Comparison of ENCODE assay signal across 8 mouse cellular contexts in genomic region chr8:105799091-105799812, GRCm38 (mm10). TPM values are rescaled to one million over a fixed set of nuclear protein-coding genes. Genes with fewer than 3 reads are reported as not detected.
DNase-seq lines count a peak whose midpoint lies in the region; ATAC-seq and TF ChIP-seq lines count a peak whose summit lies in the region.

No protein-coding gene starts in this region.

- no peak overlapping the region for H3K4me3 ChIP-seq in forebrain, embryonic 14.5 days (ENCODE audit: low read depth, low read length)
- no peak overlapping the region for H3K4me3 ChIP-seq in forebrain, embryonic 11.5 days (ENCODE audit: low read depth, low read length)
- no peak overlapping the region for H3K4me3 ChIP-seq in embryonic facial prominence, embryonic 14.5 days (ENCODE audit: low read depth, low read length)
- H3K4me3 ChIP-seq in heart, postnatal 0 days (ENCODE audit: low read depth, low read length) = no peak overlapping the region
- peak overlapping the region; percentile 23 for H3K4me3 ChIP-seq in megakaryocyte, embryonic 14.5 days (replicated peaks)

- H3K27ac ChIP-seq in forebrain, embryonic 14.5 days (ENCODE audit: low read depth, low read length) = no peak overlapping the region
- no peak overlapping the region for H3K27ac ChIP-seq in forebrain, embryonic 11.5 days (ENCODE audit: low read depth, low read length)
- peak overlapping the region; percentile 59 for H3K27ac ChIP-seq in embryonic facial prominence, embryonic 14.5 days (replicated peaks; ENCODE audit: low read depth, low read length)
- peak overlapping the region; percentile 67 for H3K27ac ChIP-seq in heart, postnatal 0 days (ENCODE audit: low read depth)

- no peak for TF ChIP-seq EP300 in heart, postnatal 0 days (IDR thresholded peaks at IDR 0.05; ENCODE audit: low read depth)

- no peak overlapping the region for H3K4me2 ChIP-seq in forebrain, embryonic 14.5 days (ENCODE audit: low read length)
- H3K4me2 ChIP-seq in forebrain, embryonic 11.5 days (ENCODE audit: low read depth, low read length, severe bottlenecking) = no peak overlapping the region
- H3K4me2 ChIP-seq in embryonic facial prominence, embryonic 14.5 days (ENCODE audit: low read depth, low read length) = no peak overlapping the region
- H3K4me2 ChIP-seq in heart, postnatal 0 days (ENCODE audit: low read depth, low read length) = peak overlapping the region; percentile 7; the same call in 1 of the 2 replicates

- H3K27me3 ChIP-seq in forebrain, embryonic 14.5 days (replicated peaks; ENCODE audit: control insufficient read depth, insufficient read depth, low read length) = no peaks in the 10 kb centered on the region
- H3K27me3 ChIP-seq in forebrain, embryonic 11.5 days (ENCODE audit: control insufficient read depth, insufficient read depth, low read length) = no peaks in the 10 kb centered on the region
- H3K27me3 ChIP-seq in embryonic facial prominence, embryonic 14.5 days (replicated peaks; ENCODE audit: control insufficient read depth, insufficient read depth, low read length) = no peaks in the 10 kb centered on the region
- H3K27me3 ChIP-seq in heart, postnatal 0 days (ENCODE audit: control insufficient read depth, insufficient read depth, low read length) = no peaks in the 10 kb centered on the region
- H3K27me3 ChIP-seq in megakaryocyte, embryonic 14.5 days (replicated peaks) = no peaks in the 10 kb centered on the region

- H3K9me3 ChIP-seq in forebrain, embryonic 14.5 days (replicated peaks; ENCODE audit: control insufficient read depth, low read length) = no peaks in the 10 kb centered on the region
- H3K9me3 ChIP-seq in forebrain, embryonic 11.5 days (ENCODE audit: control insufficient read depth, low read length) = no peaks in the 10 kb centered on the region
- H3K9me3 ChIP-seq in embryonic facial prominence, embryonic 14.5 days (ENCODE audit: control insufficient read depth, low read length) = no peaks in the 10 kb centered on the region
- no peaks in the 10 kb centered on the region for H3K9me3 ChIP-seq in heart, postnatal 0 days (replicated peaks; ENCODE audit: control insufficient read depth, low read length)
- H3K9me3 ChIP-seq in megakaryocyte, embryonic 14.5 days = no peaks in the 10 kb centered on the region

- peaks cover 10% of the 10 kb centered on the region for H3K36me3 ChIP-seq in forebrain, embryonic 14.5 days (ENCODE audit: control insufficient read depth, insufficient read depth, low read length)
- H3K36me3 ChIP-seq in forebrain, embryonic 11.5 days (ENCODE audit: control insufficient read depth, insufficient read depth, low read length) = no peaks in the 10 kb centered on the region
- 0 out of 2 replicates have a peak, but pooled peaks cover 4% of the 10 kb centered on the region for H3K36me3 ChIP-seq in embryonic facial prominence, embryonic 14.5 days (ENCODE audit: control insufficient read depth, insufficient read depth, low read length)
- H3K36me3 ChIP-seq in heart, postnatal 0 days (replicated peaks; ENCODE audit: control insufficient read depth, insufficient read depth, low read length) = no peaks in the 10 kb centered on the region
- peaks cover 64% of the 10 kb centered on the region for H3K36me3 ChIP-seq in megakaryocyte, embryonic 14.5 days (replicated peaks; ENCODE audit: low read length)

- peak; percentile 78 for DNase-seq in forebrain, embryonic 14.5 days (ENCODE audit: low spot score)
- DNase-seq in forebrain, embryonic 11.5 days (ENCODE audit: low spot score) = no peak
- DNase-seq in adrenal gland, adult 18-20 months (ENCODE audit: low spot score in 2 of 2) = peak; percentile 64 to 69
- DNase-seq in embryonic facial prominence, embryonic 14.5 days (ENCODE audit: low spot score) = peak; percentile 93
- peak; percentile 77 for DNase-seq in heart, postnatal 0 days (ENCODE audit: low spot score)
- DNase-seq in layer of hippocampus, postnatal 14 days (ENCODE audit: low spot score in 2 of 2) = peak; percentile 33 to 61
- peak; percentile 63 to 83 for DNase-seq in urinary bladder, postnatal 36 days (ENCODE audit: low spot score in 2 of 2)

- TF ChIP-seq CTCF in heart, postnatal 0 days (IDR thresholded peaks at IDR 0.05; ENCODE audit: low read depth) = no peak

- H3K9ac ChIP-seq in forebrain, embryonic 14.5 days (ENCODE audit: low read length) = no peak overlapping the region
- no peak overlapping the region for H3K9ac ChIP-seq in forebrain, embryonic 11.5 days (ENCODE audit: low read length)
- no peak overlapping the region for H3K9ac ChIP-seq in embryonic facial prominence, embryonic 14.5 days (ENCODE audit: low read depth, low read length)
- no peak overlapping the region for H3K9ac ChIP-seq in heart, postnatal 0 days (replicated peaks; ENCODE audit: low read depth, low read length)

- 45% methylated on average over 8 of the region's 8 CpGs for WGBS in forebrain, embryonic 14.5 days
- WGBS in forebrain, embryonic 11.5 days = 79% methylated on average over 8 of the region's 8 CpGs
- WGBS in embryonic facial prominence, embryonic 14.5 days = 36% methylated on average over 8 of the region's 8 CpGs
- WGBS in heart, postnatal 0 days = 20% methylated on average over 8 of the region's 8 CpGs

- peak; percentile 58; the same call in 1 of the 2 replicates for ATAC-seq in forebrain, embryonic 14.5 days
- ATAC-seq in forebrain, embryonic 11.5 days (replicated peaks; ENCODE audit: low FRiP score) = no peak
- ATAC-seq in embryonic facial prominence, embryonic 14.5 days (ENCODE audit: low read depth) = peak; percentile 83
- peak; percentile 79 for ATAC-seq in heart, postnatal 0 days (ENCODE audit: insufficient read depth, low read depth)

- peaks cover 6% of the 10 kb centered on the region for H3K4me1 ChIP-seq in forebrain, embryonic 14.5 days (ENCODE audit: control insufficient read depth, insufficient read depth, low read length)
- no peaks in the 10 kb centered on the region for H3K4me1 ChIP-seq in forebrain, embryonic 11.5 days (replicated peaks; ENCODE audit: control insufficient read depth, insufficient read depth, low read length)
- H3K4me1 ChIP-seq in embryonic facial prominence, embryonic 14.5 days (ENCODE audit: control insufficient read depth, insufficient read depth, low read length) = peaks cover 8% of the 10 kb centered on the region; the same call in 1 of the 2 replicates
- peaks cover 17% of the 10 kb centered on the region; the same call in 1 of the 2 replicates for H3K4me1 ChIP-seq in heart, postnatal 0 days (ENCODE audit: control insufficient read depth, insufficient read depth)
- H3K4me1 ChIP-seq in megakaryocyte, embryonic 14.5 days = peaks cover 75% of the 10 kb centered on the region

RNA-seq across cellular contexts. Expression of gene Ranbp10, which starts 27.9 kb away (rescaled TPM):
- 8.1 and 10.4 TPM in 2 replicates for polyA plus RNA-seq in forebrain, embryonic 14.5 days (2014; fragmentation: Nextera tagmentation; extraction: Ambion mirVana)
- polyA plus RNA-seq in forebrain, embryonic 11.5 days (2014; fragmentation: Nextera tagmentation; extraction: Ambion mirVana) = 15.8 and 16.1 TPM in 2 replicates
- total RNA-seq in adrenal gland, adult 18-20 months (2021) = 10 to 100 TPM; 20.1 to 24.7 TPM
- 10.8 and 11.2 TPM in 2 replicates for polyA plus RNA-seq in embryonic facial prominence, embryonic 14.5 days (2014; fragmentation: Nextera tagmentation; extraction: Ambion mirVana)
- total RNA-seq in heart, postnatal 0 days (2014; rRNA removed; ENCODE audit: low replicate concordance) = 8.7 and 10.5 TPM in 2 replicates
- 6.1 and 6.7 TPM in 2 replicates for polyA plus RNA-seq in heart, postnatal 0 days (2015; fragmentation: Nextera tagmentation; extraction: Ambion mirVana)
- 10 to 100 TPM; 25.5 to 26.0 TPM for total RNA-seq in layer of hippocampus, postnatal 14 days (2021)
- 10.3 and 11.1 TPM in 2 replicates for polyA plus RNA-seq in megakaryocyte, embryonic 14.5 days (2012; ENCODE audit: insufficient read depth, low replicate concordance)

RNA-seq across cellular contexts. Expression of gene Tsnaxip1, which starts 28.3 kb away (rescaled TPM):
- 0.83 TPM in 2 replicates for polyA plus RNA-seq in forebrain, embryonic 14.5 days (2014; fragmentation: Nextera tagmentation; extraction: Ambion mirVana)
- polyA plus RNA-seq in forebrain, embryonic 11.5 days (2014; fragmentation: Nextera tagmentation; extraction: Ambion mirVana) = 0.21 and 0.23 TPM in 2 replicates
- total RNA-seq in adrenal gland, adult 18-20 months (2021) = not detected
- polyA plus RNA-seq in embryonic facial prominence, embryonic 14.5 days (2014; fragmentation: Nextera tagmentation; extraction: Ambion mirVana) = 0.52 and 3.4 TPM in 2 replicates
- not detected in 2 replicates for total RNA-seq in heart, postnatal 0 days (2014; rRNA removed; ENCODE audit: low replicate concordance)
- polyA plus RNA-seq in heart, postnatal 0 days (2015; fragmentation: Nextera tagmentation; extraction: Ambion mirVana) = 0.30 TPM in 1 of 2 replicates, not detected in the other
- under 1 TPM; 0.24 to 0.85 TPM for total RNA-seq in layer of hippocampus, postnatal 14 days (2021)
- not detected in 2 replicates for polyA plus RNA-seq in megakaryocyte, embryonic 14.5 days (2012; ENCODE audit: insufficient read depth, low replicate concordance)

RNA-seq across cellular contexts. Expression of gene Gfod2, which starts 40.8 kb away (rescaled TPM):
- 62.9 and 70.6 TPM in 2 replicates for polyA plus RNA-seq in forebrain, embryonic 14.5 days (2014; fragmentation: Nextera tagmentation; extraction: Ambion mirVana)
- polyA plus RNA-seq in forebrain, embryonic 11.5 days (2014; fragmentation: Nextera tagmentation; extraction: Ambion mirVana) = 38.0 and 49.3 TPM in 2 replicates
- 10 to 100 TPM in 1 of 2 experiments, 1 to 10 TPM in 1; 7.4 to 10.1 TPM for total RNA-seq in adrenal gland, adult 18-20 months (2021)
- 14.7 and 15.1 TPM in 2 replicates for polyA plus RNA-seq in embryonic facial prominence, embryonic 14.5 days (2014; fragmentation: Nextera tagmentation; extraction: Ambion mirVana)
- 2.4 and 5.8 TPM in 2 replicates for total RNA-seq in heart, postnatal 0 days (2014; rRNA removed; ENCODE audit: low replicate concordance)
- 6.5 and 6.6 TPM in 2 replicates for polyA plus RNA-seq in heart, postnatal 0 days (2015; fragmentation: Nextera tagmentation; extraction: Ambion mirVana)
- total RNA-seq in layer of hippocampus, postnatal 14 days (2021) = 10 to 100 TPM; 21.5 to 26.7 TPM
- 3.0 and 9.7 TPM in 2 replicates for polyA plus RNA-seq in megakaryocyte, embryonic 14.5 days (2012; ENCODE audit: insufficient read depth, low replicate concordance)

RNA-seq across cellular contexts. Expression of gene Cenpt, which starts 53.8 kb away (rescaled TPM):
- polyA plus RNA-seq in forebrain, embryonic 14.5 days (2014; fragmentation: Nextera tagmentation; extraction: Ambion mirVana) = 50.7 and 51.8 TPM in 2 replicates
- 59.7 and 62.0 TPM in 2 replicates for polyA plus RNA-seq in forebrain, embryonic 11.5 days (2014; fragmentation: Nextera tagmentation; extraction: Ambion mirVana)
- 1 to 10 TPM; 5.9 to 6.5 TPM for total RNA-seq in adrenal gland, adult 18-20 months (2021)
- 35.0 and 35.8 TPM in 2 replicates for polyA plus RNA-seq in embryonic facial prominence, embryonic 14.5 days (2014; fragmentation: Nextera tagmentation; extraction: Ambion mirVana)
- 28.3 and 32.2 TPM in 2 replicates for total RNA-seq in heart, postnatal 0 days (2014; rRNA removed; ENCODE audit: low replicate concordance)
- 11.5 and 12.9 TPM in 2 replicates for polyA plus RNA-seq in heart, postnatal 0 days (2015; fragmentation: Nextera tagmentation; extraction: Ambion mirVana)
- 10 to 100 TPM; 18.8 to 19.5 TPM for total RNA-seq in layer of hippocampus, postnatal 14 days (2021)
- polyA plus RNA-seq in megakaryocyte, embryonic 14.5 days (2012; ENCODE audit: insufficient read depth, low replicate concordance) = 22.5 and 23.5 TPM in 2 replicates

RNA-seq across cellular contexts. Expression of gene Thap11, which starts 55.7 kb away (rescaled TPM):
- polyA plus RNA-seq in forebrain, embryonic 14.5 days (2014; fragmentation: Nextera tagmentation; extraction: Ambion mirVana) = 51.7 and 60.8 TPM in 2 replicates
- 85.6 and 87.3 TPM in 2 replicates for polyA plus RNA-seq in forebrain, embryonic 11.5 days (2014; fragmentation: Nextera tagmentation; extraction: Ambion mirVana)
- total RNA-seq in adrenal gland, adult 18-20 months (2021) = 10 to 100 TPM; 35.7 to 38.6 TPM
- 59.6 and 61.8 TPM in 2 replicates for polyA plus RNA-seq in embryonic facial prominence, embryonic 14.5 days (2014; fragmentation: Nextera tagmentation; extraction: Ambion mirVana)
- 59.5 and 81.1 TPM in 2 replicates for total RNA-seq in heart, postnatal 0 days (2014; rRNA removed; ENCODE audit: low replicate concordance)
- polyA plus RNA-seq in heart, postnatal 0 days (2015; fragmentation: Nextera tagmentation; extraction: Ambion mirVana) = 35.5 and 36.6 TPM in 2 replicates
- total RNA-seq in layer of hippocampus, postnatal 14 days (2021) = 10 to 100 TPM; 34.5 to 36.1 TPM
- 12.4 and 38.2 TPM in 2 replicates for polyA plus RNA-seq in megakaryocyte, embryonic 14.5 days (2012; ENCODE audit: insufficient read depth, low replicate concordance)

Comparison
In these comparisons a context has a peak if more than half of its experiments do, and no peak if none do; other contexts are left out.
1. H3K27ac ChIP-seq: peak in embryonic facial prominence, embryonic 14.5 days (single experiment) and heart, postnatal 0 days (single experiment); none in forebrain, embryonic 14.5 days (single experiment) and forebrain, embryonic 11.5 days (single experiment).